Mouse (Mus musculus) heart, adult 2 months (tissue): ENCODE results near the gene Crlf3.

Experiments
- CTCF ChIP-seq: fragments of 200-600 bp; IDR thresholded peaks from 2 replicates; pipeline ENCODE4 v1.8.1; 2022; ENCODE audit warnings: antibody characterized with exemption, mild to moderate bottlenecking, moderate library complexity
- EP300 ChIP-seq: fragments of 200-500 bp; IDR thresholded peaks from 2 replicates; pipeline ENCODE4 v1.6.1; 2011; ENCODE audit warnings: low read depth, low read length, control low read depth; ENCODE audit not compliant: insufficient read depth
- POLR2A ChIP-seq: fragments of 200-500 bp; IDR thresholded peaks from 2 replicates; pipeline ENCODE4 v1.6.1; 2011; ENCODE audit warnings: mild to moderate bottlenecking, low read depth, low read length, control low read depth; ENCODE audit not compliant: insufficient read depth

DNA sequence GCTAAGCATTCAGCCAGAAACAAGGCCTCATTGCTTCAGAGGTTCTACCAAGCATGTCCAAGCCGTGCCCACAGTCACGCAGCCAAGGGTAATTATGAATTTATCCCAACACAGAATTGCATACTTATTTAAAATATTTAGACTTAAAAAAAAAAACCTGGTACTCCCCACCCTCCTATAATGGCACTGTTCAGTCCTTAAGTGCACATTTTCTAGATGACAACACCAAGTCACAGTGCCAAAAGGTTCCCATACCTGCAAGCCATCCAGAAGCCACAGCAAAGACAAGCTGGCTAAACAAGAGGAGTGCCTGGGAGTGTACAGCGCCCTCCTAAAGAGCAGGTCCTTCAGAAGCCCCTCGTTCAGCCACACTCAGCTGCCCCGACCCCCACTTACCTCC, 27.6 kb downstream of the Crlf3 start:
- TF ChIP-seq POLR2A = no peak
- TF ChIP-seq CTCF = no peak
- no peak for TF ChIP-seq EP300
